Comparison of ENCODE assay signal across 9 mouse cellular contexts in the genomic region with DNA sequence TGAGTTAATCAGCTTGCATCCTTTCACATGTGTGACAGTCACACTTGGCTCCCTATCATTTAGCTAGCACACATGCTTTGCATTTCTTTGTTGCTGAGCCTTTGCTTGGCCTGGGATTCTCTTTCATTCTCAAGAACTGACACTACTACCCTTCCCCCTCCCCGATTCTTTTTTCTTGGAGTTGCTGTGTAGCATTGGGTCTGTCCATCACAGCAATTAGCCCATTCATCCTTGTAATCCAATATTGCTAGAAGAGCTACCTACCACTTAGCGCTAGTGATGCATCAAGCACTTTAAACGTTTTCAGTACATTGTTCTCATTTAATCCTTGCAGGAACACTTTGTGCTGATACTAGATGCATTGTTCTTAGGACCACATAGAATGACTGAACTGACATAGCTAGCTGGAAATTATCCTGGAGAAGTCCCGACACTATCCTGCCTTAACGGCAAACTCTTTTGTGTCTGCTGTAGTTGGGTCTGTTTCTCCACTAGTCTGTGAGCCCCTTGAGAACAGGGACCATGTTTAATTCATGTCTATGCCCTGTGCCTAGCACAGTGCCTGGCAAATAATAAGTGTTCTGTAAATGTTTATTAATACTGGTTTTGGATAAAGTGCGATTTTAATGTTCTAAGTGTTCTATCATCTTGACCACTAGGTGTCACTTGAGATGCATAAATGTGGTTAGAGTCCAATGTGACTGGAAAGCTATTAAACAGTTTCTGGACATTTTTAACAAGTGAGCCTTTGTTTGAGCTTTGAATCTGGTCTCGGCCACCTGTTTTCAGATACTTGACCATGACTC. TPM values are rescaled to one million over a fixed set of nuclear protein-coding genes. Genes with fewer than 3 reads are reported as not detected.
A peak's percentile ranks its signal among the peaks of the same experiment; 100 is the strongest.
DNase-seq lines count a peak whose midpoint lies in the region; ATAC-seq and TF ChIP-seq lines count a peak whose summit lies in the region.
"Had no signal": no experiment of that assay in that cellular context is flagged by ENCODE, and none has a peak within 500 bp of the region (broad histone marks: within the 10 kb centered on the region; RNA-seq: fewer than 3 reads in every experiment).

No protein-coding gene starts in this region.

- in situ Hi-C loops in CH12.LX (cut with MboI; ENCODE audit: low pct_ligation_motif_present, low pct_unique_long_range_greater_than_20kb, low sequenced_read_pairs), result no loop called here

- H3K9ac ChIP-seq in intestine, postnatal 0 days (ENCODE audit: low read depth, low read length), result no peak overlapping the region
- H3K9ac ChIP-seq in intestine, embryonic 15.5 days, result no peak overlapping the region
- H3K9ac ChIP-seq in CH12.LX (ENCODE audit: insufficient read depth, low read depth), result no peak overlapping the region

- no peaks in the 10 kb centered on the region for H3K79me2 ChIP-seq in CH12.LX (replicated peaks; ENCODE audit: control insufficient read depth, extremely low read depth, insufficient read depth, poor library complexity, severe bottlenecking)

- no peak for TF ChIP-seq POLR2A in CH12.LX (IDR thresholded peaks at IDR 0.05; ENCODE audit: low read depth, low read length)

- DNase-seq in CH12.LX (ENCODE audit: extremely low read depth), result peak; percentile 21
- peak; percentile 32 for DNase-seq in brain, adult 2 months (ENCODE audit: low read depth, low spot score)
- peak; percentile 28 for DNase-seq in hindlimb bud, embryonic 11.5 days (ENCODE audit: extremely low spot score, low read depth, low spot score)
- no peak for DNase-seq in adrenal gland, postnatal 4 days (ENCODE audit: low spot score in 2 of 2)
- DNase-seq in kidney, postnatal 25 days, result no peak
- DNase-seq: adrenal gland, postnatal 14 days had no signal

- no peak overlapping the region for H3K4me2 ChIP-seq in intestine, postnatal 0 days (replicated peaks; ENCODE audit: low read depth)
- H3K4me2 ChIP-seq in intestine, embryonic 15.5 days (replicated peaks), result no peak overlapping the region
- no peak overlapping the region for H3K4me2 ChIP-seq in CH12.LX (ENCODE audit: insufficient read depth, low read depth, poor library complexity, severe bottlenecking)

- dilution Hi-C loops in CH12.LX (cut with MboI; ENCODE audit: extremely low pct_ligation_motif_present, extremely low pct_unique_long_range_greater_than_20kb, low sequenced_read_pairs), result no loop called here

- WGBS in intestine, postnatal 0 days, result 67% methylated on average over 7 of the region's 7 CpGs
- 65% methylated on average over 7 of the region's 7 CpGs for WGBS in intestine, embryonic 15.5 days

- H3K36me3 ChIP-seq in intestine, postnatal 0 days (ENCODE audit: control insufficient read depth, insufficient read depth), result no peaks in the 10 kb centered on the region
- H3K36me3 ChIP-seq in intestine, embryonic 15.5 days, result no peaks in the 10 kb centered on the region
- no peaks in the 10 kb centered on the region for H3K36me3 ChIP-seq in CH12.LX (replicated peaks in 1 of 2; ENCODE audit: control insufficient read depth in 1 of 2, insufficient read depth in 1 of 2, low read length in 1 of 2)

- TF ChIP-seq CTCF in intestine, postnatal 0 days (IDR thresholded peaks at IDR 0.05; ENCODE audit: low read depth), result peak; percentile 69
- peak in 1 of 2 experiments; percentile 60; a peak in 2 of 4 replicates for TF ChIP-seq CTCF in CH12.LX (conservative IDR thresholded peaks at IDR 0.05 in 1 of 2, IDR thresholded peaks at IDR 0.05 in 1 of 2; ENCODE audit: low read depth in 2 of 2, low read length in 2 of 2)

- H3K27me3 ChIP-seq in intestine, postnatal 0 days (replicated peaks; ENCODE audit: control insufficient read depth, insufficient read depth, low read length), result no peaks in the 10 kb centered on the region
- H3K27me3 ChIP-seq in intestine, embryonic 15.5 days (replicated peaks), result no peaks in the 10 kb centered on the region
- no peaks in the 10 kb centered on the region for H3K27me3 ChIP-seq in CH12.LX (replicated peaks)

- H3K4me1 ChIP-seq in intestine, postnatal 0 days (replicated peaks; ENCODE audit: control insufficient read depth, insufficient read depth, low read length), result no peaks in the 10 kb centered on the region
- no peaks in the 10 kb centered on the region for H3K4me1 ChIP-seq in intestine, embryonic 15.5 days (replicated peaks)
- no peaks in the 10 kb centered on the region for H3K4me1 ChIP-seq in CH12.LX (ENCODE audit: control insufficient read depth in 1 of 2, insufficient read depth in 2 of 2)

- TF ChIP-seq EP300 in CH12.LX (IDR thresholded peaks at IDR 0.05; ENCODE audit: low read length), result no peak

- no peak for ATAC-seq in intestine, postnatal 0 days
- no peak for ATAC-seq in intestine, embryonic 15.5 days
- no peak for ATAC-seq in erythroid progenitor cell, adult 5-6 weeks (replicated peaks; ENCODE audit: low FRiP score, poor library complexity, severe bottlenecking)

- TF ChIP-seq RAD21 in CH12.LX (IDR thresholded peaks at IDR 0.05; ENCODE audit: low read depth, low read length), result peak; percentile 62

- no peaks in the 10 kb centered on the region for H3K9me3 ChIP-seq in intestine, postnatal 0 days (ENCODE audit: control insufficient read depth)
- H3K9me3 ChIP-seq in intestine, embryonic 15.5 days, result no peaks in the 10 kb centered on the region
- no peaks in the 10 kb centered on the region for H3K9me3 ChIP-seq in CH12.LX (replicated peaks; ENCODE audit: low read length)

- H3K4me3 ChIP-seq in intestine, postnatal 0 days (ENCODE audit: low read depth, low read length), result no peak overlapping the region
- no peak overlapping the region for H3K4me3 ChIP-seq in intestine, embryonic 15.5 days (replicated peaks)
- H3K4me3 ChIP-seq in CH12.LX (replicated peaks in 1 of 3; ENCODE audit: low read depth in 2 of 3, low read length in 2 of 3, poor library complexity in 1 of 3), result no peak overlapping the region

- no peak overlapping the region for H3K27ac ChIP-seq in intestine, postnatal 0 days (ENCODE audit: low read depth, low read length)
- H3K27ac ChIP-seq in intestine, embryonic 15.5 days, result no peak overlapping the region
- no peak overlapping the region for H3K27ac ChIP-seq in CH12.LX (ENCODE audit: insufficient read depth, low read depth)

TF ChIP-seq in CH12.LX, 34 proteins besides CTCF, POLR2A, EP300 and RAD21:
- TF ChIP-seq JUND (conservative IDR thresholded peaks at IDR 0.05; ENCODE audit: low read depth, low read length), result no peak
- peak; percentile 43 for TF ChIP-seq SMC3 (IDR thresholded peaks at IDR 0.05; ENCODE audit: low read depth, low read length)

RNA-seq across cellular contexts. Expression of a gene that starts 40.2 kb away (rescaled TPM):
- 11.7 and 12.5 TPM in 2 replicates for polyA plus RNA-seq in intestine, postnatal 0 days (2015; fragmentation: Nextera tagmentation; extraction: Ambion mirVana)
- 9.4 and 11.3 TPM in 2 replicates for polyA plus RNA-seq in intestine, embryonic 15.5 days (2015; fragmentation: Nextera tagmentation; extraction: Ambion mirVana)
- total RNA-seq in CH12.LX (2012; rRNA removed) (6.9 and 7.6 TPM in 2 replicates), CH12.LX (2014; rRNA removed) (5.2 and 5.9 TPM in 2 replicates)
- polyA plus RNA-seq in CH12.LX (2012; ENCODE audit: insufficient read length, low read depth), result 5.3 and 7.3 TPM in 2 replicates
- 2.5 and 4.2 TPM in 2 replicates for total RNA-seq in erythroid progenitor cell, adult 5-6 weeks (2015; ENCODE audit: low replicate concordance)
- total RNA-seq in erythroid progenitor cell, adult 5-6 weeks (2017; ENCODE audit: low replicate concordance), result 3.3 and 5.3 TPM in 2 replicates
- total RNA-seq in adrenal gland, postnatal 4 days (2021), result 10 to 100 TPM; 20.5 to 25.2 TPM

RNA-seq across cellular contexts. Expression of a gene that starts 51.9 kb away (rescaled TPM):
- polyA plus RNA-seq in intestine, postnatal 0 days (2015; fragmentation: Nextera tagmentation; extraction: Ambion mirVana), result 11.0 and 11.6 TPM in 2 replicates
- polyA plus RNA-seq in intestine, embryonic 15.5 days (2015; fragmentation: Nextera tagmentation; extraction: Ambion mirVana), result 21.4 and 24.3 TPM in 2 replicates
- 15.8 and 19.3 TPM in 2 replicates for total RNA-seq in CH12.LX (2012; rRNA removed)
- 37.8 and 40.7 TPM in 2 replicates for total RNA-seq in CH12.LX (2014; rRNA removed)
- polyA plus RNA-seq in CH12.LX (2012; ENCODE audit: insufficient read length, low read depth), result 16.5 and 17.0 TPM in 2 replicates
- 8.4 and 11.9 TPM in 2 replicates for total RNA-seq in erythroid progenitor cell, adult 5-6 weeks (2015; ENCODE audit: low replicate concordance)
- 6.3 and 7.6 TPM in 2 replicates for total RNA-seq in erythroid progenitor cell, adult 5-6 weeks (2017; ENCODE audit: low replicate concordance)
- 10 to 100 TPM; 23.4 to 23.6 TPM for total RNA-seq in adrenal gland, postnatal 4 days (2021)

Comparison
In these comparisons a context has a peak if more than half of its experiments do, and no peak if none do; other contexts are left out.
1. DNase-seq: peak in CH12.LX (single experiment), brain, adult 2 months (single experiment) and hindlimb bud, embryonic 11.5 days (single experiment); none in adrenal gland, postnatal 4 days (0 of 2) and kidney, postnatal 25 days (0 of 2).